ENCODE assay signal across 1 mouse cellular context in genomic region chr11:3296056-3296455, GRCm38 (mm10).
TF ChIP-seq lines count a peak whose summit lies in the region.

No protein-coding gene starts in this region.

TF ChIP-seq in MEL, 35 proteins besides CTCF, POLR2A, EP300 and RAD21:
- TF ChIP-seq USF1 (IDR thresholded peaks at IDR 0.05; ENCODE audit: low read depth, low read length) (peak; percentile 69), TAL1 (IDR thresholded peaks at IDR 0.05; ENCODE audit: low read length) (no peak)
